Mouse (Mus musculus) ovary, postnatal 36 days (tissue): ENCODE measurements around the gene Rnf157.

ENCODE experiments used
- DNase-seq: peaks from one replicate; pipeline ENCODE4 v3.0.0; 2022; ENCODE audit warnings: low spot score, mixed read lengths

Rnf157 gene

GRCm38 (mm10) chr11:116297017-116297416, 115.8 kb downstream of the Rnf157 start:
- no peak for DNase-seq

- DNase-seq = no peak
Observed at GRCm38 (mm10) chr11:116296191-116296734, 116.6 kb downstream of the Rnf157 start.

DNA sequence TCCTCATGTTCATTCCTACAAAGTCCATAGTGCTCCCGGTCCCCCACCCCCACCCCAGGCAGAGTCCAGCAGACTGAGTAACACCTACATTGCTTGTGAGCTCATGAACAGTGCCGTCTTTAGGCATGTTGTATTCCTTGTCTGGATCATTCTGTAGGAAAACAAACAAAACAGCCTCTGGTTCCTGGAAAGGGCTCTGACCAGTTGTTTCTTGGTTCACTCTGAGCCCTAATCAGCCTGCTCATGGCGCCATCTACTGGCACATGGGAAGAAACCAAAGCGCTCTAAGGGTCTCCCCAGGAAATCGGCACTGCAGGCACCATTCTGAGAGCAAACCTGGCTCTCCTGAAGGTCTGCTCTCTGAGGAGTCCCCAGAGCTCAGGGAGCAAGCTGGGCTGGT, 118.5 kb downstream of the Rnf157 start:
- peak; percentile 45 for DNase-seq

DNA sequence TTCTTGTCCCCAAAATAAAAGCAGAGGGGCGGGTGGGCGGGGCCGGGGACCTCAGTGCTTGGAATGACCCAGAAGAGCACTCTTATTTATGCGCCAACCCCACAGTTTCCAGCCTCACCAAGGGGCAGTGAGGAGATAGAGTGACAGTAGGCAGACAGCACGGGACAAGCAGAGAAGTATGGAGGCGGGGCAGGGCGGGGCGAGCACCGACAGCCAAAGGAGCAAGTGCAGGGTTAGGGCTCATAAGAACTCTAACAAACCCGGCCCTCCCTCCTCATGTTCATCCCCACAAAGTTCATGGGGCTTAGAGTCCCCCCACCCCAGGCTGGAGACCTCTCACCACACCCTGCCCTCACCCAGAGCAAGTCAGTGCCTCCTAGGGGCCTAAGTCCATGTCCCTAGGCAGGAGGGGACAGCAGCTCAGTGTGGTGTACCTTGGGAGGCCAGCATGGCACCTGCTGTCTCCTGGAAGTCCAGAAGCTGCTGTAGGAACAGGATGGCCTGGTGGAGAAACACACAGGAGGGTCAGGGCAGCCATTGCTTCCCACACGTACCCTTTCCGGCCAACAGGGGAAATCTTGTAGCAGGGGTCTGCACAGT, 119.2 kb downstream of the Rnf157 start:
- DNase-seq = no peak

GRCm38 (mm10) chr11:116292401-116292800, 120.4 kb downstream of the Rnf157 start:
- no peak for DNase-seq

- DNase-seq = no peak
Observed at GRCm38 (mm10) chr11:116290556-116290955, 122.3 kb downstream of the Rnf157 start.

DNA sequence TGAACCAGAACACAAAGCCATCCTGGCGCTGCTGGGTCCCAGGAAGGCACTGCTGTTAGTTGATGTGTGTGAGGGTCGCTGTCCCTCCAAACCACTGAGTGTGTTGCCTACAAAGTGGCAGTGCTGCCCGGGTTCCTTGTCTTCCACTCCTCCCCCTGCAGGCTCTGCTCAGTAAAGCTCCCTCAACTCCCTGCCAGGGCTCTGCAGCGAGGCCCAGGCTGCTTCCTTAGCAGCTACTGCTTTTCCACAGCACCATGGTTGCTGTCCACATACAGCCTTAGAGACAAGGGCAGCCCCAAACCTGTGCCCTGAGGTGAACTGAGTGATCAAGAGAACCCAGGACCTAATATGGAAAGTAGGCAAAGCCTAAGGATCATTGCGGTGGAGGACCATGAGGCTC, 125.5 kb downstream of the Rnf157 start:
- DNase-seq = no peak
